Mouse (Mus musculus) CH12.LX (cell line): ENCODE results near the gene Clk3. TPM values are rescaled to one million over a fixed set of nuclear protein-coding genes. Genes with fewer than 3 reads are reported as not detected.
A peak's percentile ranks its signal among the peaks of the same experiment; 100 is the strongest.

ENCODE experiments used
- DNase-seq: peaks from one replicate; pipeline ENCODE4 v3.0.0-alpha.2; 2013; ENCODE audit errors: extremely low read depth
- H3K27ac ChIP-seq: 2 replicates; pipeline ENCODE4 v1.5.1; 2012; ENCODE audit warnings: low read depth, mild to moderate bottlenecking, control low read depth, moderate library complexity; ENCODE audit not compliant: insufficient read depth
- H3K27me3 ChIP-seq: replicated peaks from 2 replicates; pipeline ENCODE3; 2012; ENCODE audit warnings: inconsistent platforms
- H3K36me3 ChIP-seq, 2 experiments: replicated peaks in 1 of 2; 2 replicates each; pipeline versions ENCODE3 to v1.6.1; 2012; ENCODE audit warnings: inconsistent platforms in 1 of 2, low read length in 1 of 2, mild to moderate bottlenecking in 1 of 2, mixed read lengths in 1 of 2, moderate library complexity in 1 of 2; ENCODE audit not compliant: control insufficient read depth in 1 of 2, insufficient read depth in 1 of 2
- H3K4me1 ChIP-seq, 2 experiments: 2 replicates each; pipeline ENCODE4 v1.6.1; 2012; ENCODE audit warnings: inconsistent platforms in 1 of 2, moderate library complexity in 1 of 2; ENCODE audit not compliant: insufficient read depth in 2 of 2, control insufficient read depth in 1 of 2
- H3K4me2 ChIP-seq: 2 replicates; pipeline ENCODE4 v1.6.1; 2012; ENCODE audit warnings: low read depth, mild to moderate bottlenecking, control low read depth; ENCODE audit not compliant: poor library complexity, insufficient read depth, severe bottlenecking
- H3K4me3 ChIP-seq, 3 experiments: fragments of 150-350 bp in 1 of 3; sonication (generic) in 1 of 3; replicated peaks in 1 of 3; 2 replicates each; pipeline versions ENCODE3 to v1.5.1; 2011 to 2012; ENCODE audit warnings: low read depth in 2 of 3, low read length in 2 of 3, mild to moderate bottlenecking in 2 of 3, moderate library complexity in 2 of 3, control low read depth in 1 of 3, improper control_type of control experiment in 1 of 3, inconsistent platforms in 1 of 3, mixed read lengths in 1 of 3; ENCODE audit not compliant: poor library complexity in 1 of 3
- H3K79me2 ChIP-seq: replicated peaks from 2 replicates; pipeline ENCODE4 v1.6.1; 2012; ENCODE audit warnings: mild to moderate bottlenecking, moderate library complexity; ENCODE audit not compliant: control insufficient read depth, poor library complexity, insufficient read depth, severe bottlenecking; ENCODE audit errors: extremely low read depth
- H3K9ac ChIP-seq: 2 replicates; pipeline ENCODE4 v1.6.1; 2012; ENCODE audit warnings: low read depth, mild to moderate bottlenecking, control low read depth, moderate library complexity; ENCODE audit not compliant: insufficient read depth
- H3K9me3 ChIP-seq: replicated peaks from 2 replicates; pipeline ENCODE3; 2012; ENCODE audit warnings: low read length, inconsistent platforms, mixed read lengths
- BHLHE40 ChIP-seq: IDR thresholded peaks from 2 replicates; pipeline ENCODE4 v1.6.1; 2011; ENCODE audit warnings: mild to moderate bottlenecking, low read depth, low read length, improper control_type of control experiment
- CTCF ChIP-seq, 2 experiments: IDR thresholded peaks in 1 of 2; conservative IDR thresholded peaks in 1 of 2; 2 replicates each; pipeline ENCODE4 v1.5.1; 2011 to 2012; ENCODE audit warnings: low read depth in 2 of 2, low read length in 2 of 2, improper control_type of control experiment in 1 of 2, inconsistent platforms in 1 of 2, mild to moderate bottlenecking in 1 of 2, moderate library complexity in 1 of 2
- ELF1 ChIP-seq: IDR thresholded peaks from 2 replicates; pipeline ENCODE4 v1.6.1; 2014; ENCODE audit warnings: low read depth, mild to moderate bottlenecking, inconsistent platforms, low read length, improper control_type of control experiment
- GABPA ChIP-seq: IDR thresholded peaks from 2 replicates; pipeline ENCODE4 v1.6.1; 2012; ENCODE audit warnings: low read depth, low read length, improper control_type of control experiment, inconsistent platforms; ENCODE audit not compliant: insufficient replicate concordance
- HCFC1 ChIP-seq: IDR thresholded peaks from 2 replicates; pipeline ENCODE4 v1.6.1; 2012; ENCODE audit warnings: low read depth, mild to moderate bottlenecking, inconsistent platforms, low read length, improper control_type of control experiment
- JUN ChIP-seq: IDR thresholded peaks from 2 replicates; pipeline ENCODE4 v1.6.1; 2011; ENCODE audit warnings: low read depth, mild to moderate bottlenecking, low read length, improper control_type of control experiment, moderate library complexity; ENCODE audit not compliant: insufficient read depth
- JUND ChIP-seq: conservative IDR thresholded peaks from 2 replicates; pipeline ENCODE4 v1.6.1; 2011; ENCODE audit warnings: low read depth, low read length, improper control_type of control experiment
- MAFK ChIP-seq: IDR thresholded peaks from 2 replicates; pipeline ENCODE4 v1.6.1; 2011; ENCODE audit warnings: low read length, improper control_type of control experiment; ENCODE audit not compliant: insufficient replicate concordance
- MXI1 ChIP-seq: IDR thresholded peaks from 2 replicates; pipeline ENCODE4 v1.6.1; 2011; ENCODE audit warnings: mild to moderate bottlenecking, low read depth, low read length, improper control_type of control experiment
- POLR2A ChIP-seq: IDR thresholded peaks from 2 replicates; pipeline ENCODE4 v1.6.1; 2011; ENCODE audit warnings: low read depth, mild to moderate bottlenecking, improper control_type of control experiment, low read length
- POLR2AphosphoS2 ChIP-seq: IDR thresholded peaks from 2 replicates; pipeline ENCODE4 v1.6.1; 2011; ENCODE audit warnings: low read depth, low read length, improper control_type of control experiment
- RAD21 ChIP-seq: IDR thresholded peaks from 2 replicates; pipeline ENCODE4 v1.6.1; 2011; ENCODE audit warnings: low read depth, mild to moderate bottlenecking, low read length, improper control_type of control experiment, moderate library complexity
- SIN3A ChIP-seq: IDR thresholded peaks from 2 replicates; pipeline ENCODE4 v1.6.1; 2012; ENCODE audit warnings: low read length, improper control_type of control experiment, inconsistent platforms
- SMC3 ChIP-seq: IDR thresholded peaks from 2 replicates; pipeline ENCODE4 v1.6.1; 2011; ENCODE audit warnings: low read depth, low read length, improper control_type of control experiment
- UBTF ChIP-seq: IDR thresholded peaks from 2 replicates; pipeline ENCODE4 v1.6.1; 2012; ENCODE audit warnings: low read depth, mild to moderate bottlenecking, inconsistent platforms, low read length, improper control_type of control experiment, moderate library complexity
- USF2 ChIP-seq: conservative IDR thresholded peaks from 2 replicates; pipeline ENCODE4 v1.6.1; 2011; ENCODE audit warnings: low read depth, low read length, improper control_type of control experiment
- ZC3H11A ChIP-seq: IDR thresholded peaks from 2 replicates; pipeline ENCODE4 v1.6.1; 2012; ENCODE audit warnings: low read depth, mild to moderate bottlenecking, inconsistent platforms, low read length, improper control_type of control experiment
- ZNF384 ChIP-seq: IDR thresholded peaks from 2 replicates; pipeline ENCODE4 v1.6.1; 2012; ENCODE audit warnings: low read depth, low read length, improper control_type of control experiment, inconsistent platforms
- dilution Hi-C: fragments of 300-500 bp; cut with MboI; formaldehyde crosslinking; loops from 2 replicates; pipeline ENCODE4 v1.14.3; 2020; ENCODE audit warnings: low sequenced_read_pairs; ENCODE audit not compliant: extremely low pct_unique_long_range_greater_than_20kb, extremely low pct_ligation_motif_present
- in situ Hi-C: fragments of 300-500 bp; cut with MboI; formaldehyde crosslinking; loops from 3 replicates; pipeline ENCODE4 v1.14.3; 2019; ENCODE audit warnings: low sequenced_read_pairs, low pct_ligation_motif_present, low pct_unique_long_range_greater_than_20kb, mixed read lengths
- polyA plus RNA-seq: library from polyadenylated mRNA; unstranded; fragments of >175 nt; gene quantifications from 2 replicates; pipeline ENCODE4 v1.2.1, GENCODE M21; 2012; ENCODE audit warnings: low read depth; ENCODE audit not compliant: insufficient read length
- total RNA-seq, 2 experiments: library from RNA; depleted of rRNA; stranded (reverse); fragments of 300-350 nt in 1 of 2; fragments of >200 nt in 1 of 2; gene quantifications; 2 replicates each; pipeline ENCODE4 v1.2.3; 2012 to 2014

Gene Clk3
- total and polyA plus RNA-seq, 3 experiments, result 46.7 to 87.7 (median 62.4) TPM

DNA sequence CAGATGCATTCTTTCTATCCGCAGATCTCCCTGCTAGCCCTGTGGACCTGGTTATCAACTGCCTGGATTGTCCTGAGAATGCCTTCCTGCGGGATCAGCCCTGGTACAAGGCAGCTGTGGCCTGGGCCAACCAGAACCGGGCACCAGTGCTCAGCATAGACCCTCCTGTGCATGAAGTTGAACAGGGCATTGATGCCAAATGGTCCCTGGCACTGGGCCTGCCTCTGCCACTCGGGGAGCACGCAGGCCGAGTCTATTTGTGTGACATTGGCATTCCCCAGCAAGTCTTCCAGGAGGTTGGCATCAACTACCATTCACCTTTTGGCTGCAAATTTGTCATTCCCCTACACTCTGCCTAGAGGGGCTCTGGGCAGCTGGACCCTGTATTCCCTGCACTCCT lies 17.5 kb downstream of the Clk3 start:
- peaks cover 87 to 97% of the 10 kb centered on the region in 2 experiments for H3K36me3 ChIP-seq
- dilution Hi-C loops (no loop called here), in situ Hi-C loops (no loop called here)
- TF ChIP-seq ELF1 (no peak), POLR2AphosphoS2 (0 out of 2 replicates have a peak, but pooled peaks have one; percentile 3), ZC3H11A (no peak), CTCF (conservative IDR thresholded peaks at IDR 0.05 in 1 of 2, IDR thresholded peaks at IDR 0.05 in 1 of 2; ENCODE audit: low read depth in 2 of 2, low read length in 2 of 2) (no peak)
- H3K4me1 ChIP-seq, result peaks cover 2 to 8% of the 10 kb centered on the region in 2 experiments; a peak in 3 of 4 replicates
- DNase-seq, result no peak
- peaks cover 4% of the 10 kb centered on the region for H3K9me3 ChIP-seq
- no peaks in the 10 kb centered on the region for H3K79me2 ChIP-seq
- H3K27me3 ChIP-seq, result no peaks in the 10 kb centered on the region
- no peak overlapping the region for H3K9ac ChIP-seq
- no peak overlapping the region for H3K4me3 ChIP-seq
- H3K4me2 ChIP-seq, result no peak overlapping the region
- no peak overlapping the region for H3K27ac ChIP-seq

DNA sequence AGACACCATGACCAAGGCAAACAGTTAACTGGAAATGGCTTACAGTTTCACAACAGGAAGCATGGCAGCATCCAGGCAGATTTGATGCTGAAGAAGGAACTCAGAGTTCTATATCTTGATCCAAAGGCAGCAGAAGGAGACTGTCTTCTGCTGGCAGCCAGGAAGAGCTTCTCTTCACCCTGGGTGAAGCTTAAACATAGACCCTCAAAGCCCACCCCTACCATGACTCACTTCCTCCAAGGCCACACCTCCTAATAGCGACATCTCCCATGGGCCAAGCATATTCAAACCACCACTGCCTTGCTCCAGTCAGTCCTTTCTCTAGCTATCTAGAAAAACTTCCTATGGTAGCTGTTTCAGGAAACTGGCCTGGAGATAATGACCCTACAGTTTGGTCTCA lies 18.6 kb downstream of the Clk3 start:
- no peaks in the 10 kb centered on the region for H3K79me2 ChIP-seq
- H3K36me3 ChIP-seq, result peaks cover 85 to 97% of the 10 kb centered on the region in 2 experiments
- in situ Hi-C loops, result no loop called here
- no peak overlapping the region for H3K4me2 ChIP-seq
- no peak overlapping the region for H3K4me3 ChIP-seq
- no peak for DNase-seq
- TF ChIP-seq CTCF (conservative IDR thresholded peaks at IDR 0.05 in 1 of 2, IDR thresholded peaks at IDR 0.05 in 1 of 2; ENCODE audit: low read depth in 2 of 2, low read length in 2 of 2) (no peak), ELF1 (no peak), GABPA (no peak), JUN (no peak), USF2 (no peak), ZNF384 (no peak), POLR2A (no peak)
- dilution Hi-C loops, result no loop called here
- H3K9ac ChIP-seq, result no peak overlapping the region
- H3K27me3 ChIP-seq, result no peaks in the 10 kb centered on the region
- H3K27ac ChIP-seq, result no peak overlapping the region
- peaks cover 2 to 8% of the 10 kb centered on the region in 2 experiments; a peak in 3 of 4 replicates for H3K4me1 ChIP-seq
- peaks cover 4% of the 10 kb centered on the region for H3K9me3 ChIP-seq

DNA sequence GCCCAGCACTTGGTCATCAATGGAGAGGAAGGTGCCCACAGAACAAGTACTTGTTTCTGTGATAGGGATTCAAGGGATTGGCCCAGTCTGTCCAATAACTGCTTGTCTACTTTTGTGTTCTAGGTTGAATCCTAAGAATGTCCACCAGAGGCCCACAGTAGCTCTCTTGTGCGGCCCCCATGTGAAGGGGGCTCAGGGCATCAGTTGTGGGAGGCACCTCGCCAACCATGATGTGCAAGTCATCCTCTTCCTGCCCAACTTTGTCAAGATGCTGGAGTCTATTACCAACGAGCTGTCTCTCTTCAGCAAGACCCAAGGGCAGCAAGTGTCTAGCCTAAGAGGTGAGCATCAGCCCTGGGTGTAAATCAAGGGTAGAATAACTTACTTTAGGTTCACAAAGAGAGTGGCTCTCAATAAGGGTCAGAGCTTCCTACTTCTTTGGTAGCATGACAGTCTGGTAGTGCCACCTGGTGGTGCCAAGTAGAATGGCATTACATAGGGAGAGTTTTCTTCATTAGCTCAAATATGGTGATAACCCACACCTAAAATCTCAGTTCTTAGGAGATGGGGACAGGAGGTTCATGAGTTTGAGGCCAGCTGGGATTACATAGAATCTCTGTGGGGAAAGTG lies 21.1 kb downstream of the Clk3 start:
- dilution Hi-C loops, result no loop called here
- H3K79me2 ChIP-seq, result no peaks in the 10 kb centered on the region
- TF ChIP-seq UBTF (no peak), BHLHE40 (no peak), HCFC1 (no peak), ELF1 (peak; percentile 59), SIN3A (0 out of 2 replicates have a peak, but pooled peaks have one; percentile 29), RAD21 (peak; percentile 84), JUND (no peak), CTCF (conservative IDR thresholded peaks at IDR 0.05 in 1 of 2, IDR thresholded peaks at IDR 0.05 in 1 of 2; ENCODE audit: low read depth in 2 of 2, low read length in 2 of 2) (peak; percentile 74 to 90; a peak in 3 of 4 replicates), ZC3H11A (peak; percentile 29; the same call in 1 of the 2 replicates), MAFK (no peak), SMC3 (peak; percentile 90), MXI1 (0 out of 2 replicates have a peak, but pooled peaks have one; percentile 15)
- TF ChIP-seq, all 38 proteins: peak for 7
- Histone ChIP-seq H3K36me3 (peaks cover 78 to 97% of the 10 kb centered on the region in 2 experiments), H3K27ac (no peak overlapping the region), H3K9me3 (peaks cover 4% of the 10 kb centered on the region), H3K9ac (no peak overlapping the region), H3K4me2 (no peak overlapping the region), H3K4me1 (peaks cover 0 to 16% of the 10 kb centered on the region in 2 experiments; a peak in 2 of 4 replicates), H3K27me3 (no peaks in the 10 kb centered on the region), H3K4me3 (no peak overlapping the region)
- in situ Hi-C loops, result no loop called here
- peak; percentile 69 for DNase-seq
